Mouse (Mus musculus): ENCODE results near the gene Rgs6. TPM values are rescaled to one million over a fixed set of nuclear protein-coding genes. Genes with fewer than 3 reads are reported as not detected.

Rgs6 gene
- polyA plus RNA-seq, 2 experiments from 2014 or later, result 0.28 TPM; not detected in 1

DNA sequence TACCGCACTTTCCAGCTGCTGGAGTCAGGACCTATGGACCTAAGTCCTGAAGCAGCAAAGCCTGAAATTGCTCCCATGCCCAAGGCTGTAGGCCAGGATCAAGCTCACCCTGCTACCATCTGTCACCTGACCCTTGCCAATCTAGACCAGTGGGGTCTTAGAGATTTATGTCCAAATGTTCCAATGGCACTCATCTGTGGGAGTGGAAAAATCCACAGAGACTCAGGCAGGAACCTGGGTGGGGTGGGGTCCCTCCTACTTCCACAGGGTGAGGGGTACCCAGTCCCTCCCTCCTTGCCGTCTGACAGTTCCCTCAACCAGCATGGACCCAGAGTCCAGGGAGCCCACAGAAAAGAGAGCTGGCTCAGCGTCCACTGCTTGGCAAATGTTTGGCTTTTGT, 622.6 kb downstream of the Rgs6 start:
- ATAC-seq, result no peak

DNA sequence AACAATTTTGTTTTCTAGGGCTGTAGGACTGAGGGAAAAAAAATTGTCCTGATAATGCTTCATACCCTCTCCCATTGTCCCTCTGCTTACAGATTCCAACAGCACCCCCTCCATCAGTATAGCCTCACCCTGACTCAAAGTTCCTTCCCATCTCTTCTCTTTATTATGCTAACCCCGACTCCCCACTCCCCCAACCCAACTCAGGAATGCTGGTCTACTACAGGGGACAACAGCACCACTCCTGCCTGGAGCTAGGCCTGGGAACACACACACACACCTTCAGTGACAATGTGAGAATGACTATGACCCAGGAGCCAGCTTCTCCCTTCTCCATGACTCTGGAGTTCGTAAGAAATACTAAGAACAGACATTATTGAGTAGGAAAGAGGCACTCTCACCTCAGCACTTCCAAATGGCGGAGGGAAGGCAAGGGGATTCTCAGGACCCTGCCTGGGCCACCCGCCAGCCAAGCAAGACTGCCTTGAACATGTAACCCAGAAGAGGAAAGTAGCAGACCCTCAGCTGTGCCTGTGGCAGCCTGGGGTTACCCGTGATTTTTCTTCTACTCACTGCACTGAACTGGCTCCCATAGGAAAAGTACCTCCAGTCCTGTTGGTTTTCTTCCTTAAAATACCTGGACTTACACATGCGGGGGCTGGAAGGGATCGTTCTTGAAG, 623.2 kb downstream of the Rgs6 start:
- ATAC-seq, result no peak
